Mouse (Mus musculus) c-Kit-positive CD71-positive TER-119-positive erythroid progenitor cells, embryonic 14.5 days (primary cell): Measurements from ENCODE around the gene Unc13a.
A peak's percentile ranks its signal among the peaks of the same experiment; 100 is the strongest.

Experiments
- DNase-seq: peaks from one replicate; pipeline ENCODE4 v3.0.0-alpha.2; 2013; ENCODE audit warnings: low spot score

Gene Unc13a

DNA sequence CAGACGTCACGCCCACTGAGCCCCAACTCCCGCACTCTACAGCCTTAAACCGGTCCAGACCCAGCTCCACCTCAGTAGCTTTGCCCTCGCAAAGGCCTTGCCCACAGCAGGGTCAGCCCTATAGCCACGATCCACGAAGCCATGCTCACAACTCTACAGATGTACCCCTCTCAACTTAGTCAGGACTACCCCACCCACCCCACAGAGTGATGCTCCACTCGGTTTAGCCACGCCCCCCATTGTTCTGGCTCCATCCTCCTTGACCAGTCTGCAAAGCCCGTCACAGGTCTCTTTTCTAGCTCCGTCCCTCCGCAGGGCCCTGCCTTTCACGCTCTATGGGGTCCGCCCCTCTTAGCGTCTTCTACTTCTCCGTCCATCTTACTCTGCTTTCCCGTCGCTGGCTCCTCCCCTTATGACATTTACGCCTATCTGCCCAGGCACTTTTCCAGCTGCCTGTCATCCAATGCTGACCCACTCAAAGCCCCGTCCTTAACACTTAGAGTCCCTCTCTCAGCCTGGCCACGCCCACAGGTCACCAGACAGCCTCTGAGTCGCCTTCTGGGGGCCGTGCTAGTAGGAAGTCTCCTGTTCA is 14.7 kb upstream of the Unc13a start:
- DNase-seq = no peak

GRCm38 (mm10) chr8:71685573-71685972 is 14.0 kb upstream of the Unc13a start:
- no peak for DNase-seq

- no peak for DNase-seq
Observed at GRCm38 (mm10) chr8:71684701-71685100, 13.1 kb upstream of the Unc13a start.

DNA sequence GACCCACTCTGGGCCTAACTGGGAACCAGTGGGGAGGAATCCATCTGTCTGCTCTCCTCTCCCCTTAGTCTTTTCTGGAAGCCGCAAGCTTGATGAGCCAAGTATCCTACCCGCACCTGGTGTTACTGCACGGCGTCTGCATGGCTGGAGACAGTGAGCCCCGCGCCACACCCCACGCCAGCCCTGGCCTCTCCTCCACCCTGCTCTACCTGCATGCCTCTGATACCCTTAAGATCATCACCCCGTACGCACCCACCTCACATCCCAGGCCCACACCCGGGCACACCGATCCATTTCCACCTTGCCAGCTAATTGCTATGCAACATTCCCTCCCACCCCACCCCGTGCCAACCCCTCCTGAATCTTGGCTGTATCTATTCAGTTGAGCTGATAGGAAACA is 11.3 kb upstream of the Unc13a start:
- no peak for DNase-seq

- DNase-seq = no peak
Observed at GRCm38 (mm10) chr8:71681369-71681915, 9.9 kb upstream of the Unc13a start.

DNA sequence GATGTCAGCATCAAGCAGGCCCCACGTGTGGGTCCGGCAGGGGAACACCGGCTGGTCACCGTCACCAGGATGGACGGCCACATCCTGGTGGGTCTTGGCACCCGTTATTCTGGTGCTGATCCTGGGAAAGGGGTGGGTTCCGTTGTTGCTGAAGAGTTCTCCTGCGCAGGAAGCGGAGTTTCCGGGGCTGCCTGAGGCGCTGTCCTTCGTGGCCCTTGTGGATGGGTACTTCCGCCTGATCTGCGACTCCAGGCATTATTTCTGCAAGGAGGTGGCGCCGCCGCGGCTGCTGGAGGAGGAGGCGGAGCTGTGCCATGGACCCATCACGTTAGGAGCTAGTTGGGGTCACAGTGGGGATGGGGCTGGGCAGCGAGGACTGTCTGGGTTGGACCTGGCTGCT is 8.9 kb upstream of the Unc13a start:
- no peak for DNase-seq

DNA sequence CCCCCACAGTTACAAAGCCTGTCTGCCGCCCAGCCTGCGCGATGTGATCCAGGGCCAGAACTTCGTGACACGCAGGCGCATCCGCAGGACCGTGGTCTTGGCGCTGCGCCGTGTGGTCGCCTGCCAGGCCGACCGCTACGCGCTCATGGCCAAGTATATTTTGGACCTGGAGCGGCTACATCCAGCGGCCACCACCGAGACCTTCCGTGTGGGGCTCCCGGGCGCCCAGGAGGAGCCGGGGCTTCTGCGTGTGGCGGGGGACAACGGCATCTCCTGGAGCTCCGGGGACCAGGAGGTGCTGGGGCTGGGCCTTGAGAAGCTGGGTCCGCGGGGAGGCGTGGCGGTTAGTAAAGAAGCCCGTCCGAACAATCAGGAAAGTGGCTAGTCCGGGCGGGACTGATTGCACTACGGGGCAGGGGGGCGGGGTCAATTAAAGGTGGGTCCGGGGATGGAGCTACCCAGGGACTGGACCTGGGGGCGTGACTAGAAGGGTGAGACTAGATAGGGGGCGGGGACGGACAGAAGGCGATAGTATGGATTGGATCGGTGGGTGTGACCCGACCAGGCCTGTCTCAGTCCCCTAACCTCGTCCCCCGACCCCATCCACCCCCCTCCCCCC is 8.1 kb upstream of the Unc13a start:
- no peak for DNase-seq

GRCm38 (mm10) chr8:71679116-71679515 is 7.6 kb upstream of the Unc13a start:
- no peak for DNase-seq

- no peak for DNase-seq
Observed at GRCm38 (mm10) chr8:71678216-71678615, 6.7 kb upstream of the Unc13a start.

DNA sequence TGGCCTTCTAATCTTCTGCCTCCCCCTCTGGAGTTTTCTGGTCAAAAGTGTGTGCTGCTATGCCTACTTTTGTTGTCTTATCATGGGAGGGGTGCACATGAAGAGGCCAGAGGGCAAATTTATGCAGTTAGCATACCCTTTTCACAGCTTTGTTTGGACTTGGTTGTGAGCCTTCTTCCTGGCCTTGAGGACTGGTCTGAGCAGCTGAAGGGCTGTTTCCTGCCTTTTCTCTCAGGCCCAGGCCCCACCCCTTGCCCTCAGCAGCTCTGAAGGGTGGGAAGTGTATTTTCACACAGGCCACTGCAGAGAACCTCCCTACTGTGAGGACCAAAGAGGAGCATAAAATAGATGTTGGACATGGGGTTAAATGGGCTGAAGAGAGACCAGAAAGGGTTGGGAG is 6.0 kb upstream of the Unc13a start:
- DNase-seq = no peak

DNA sequence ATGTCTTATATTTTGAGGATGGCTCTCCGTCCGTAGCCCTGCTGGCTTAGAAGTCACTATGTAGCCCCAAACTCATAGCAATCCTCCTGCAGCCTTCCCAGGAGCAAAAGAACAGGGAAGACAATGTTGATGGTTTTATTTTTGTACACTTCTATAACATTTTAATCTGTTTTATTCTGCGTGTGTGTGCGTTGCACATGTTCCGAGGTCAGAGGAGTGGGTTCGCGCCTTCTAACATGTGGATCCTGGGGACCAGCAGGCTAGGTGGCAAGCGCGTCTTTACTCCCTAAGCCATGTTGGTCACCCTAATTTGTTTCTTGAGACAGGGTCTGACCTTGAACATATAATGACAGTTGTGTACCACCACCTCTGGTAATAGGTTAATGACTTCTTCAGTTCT is 5.2 kb upstream of the Unc13a start:
- no peak for DNase-seq

DNA sequence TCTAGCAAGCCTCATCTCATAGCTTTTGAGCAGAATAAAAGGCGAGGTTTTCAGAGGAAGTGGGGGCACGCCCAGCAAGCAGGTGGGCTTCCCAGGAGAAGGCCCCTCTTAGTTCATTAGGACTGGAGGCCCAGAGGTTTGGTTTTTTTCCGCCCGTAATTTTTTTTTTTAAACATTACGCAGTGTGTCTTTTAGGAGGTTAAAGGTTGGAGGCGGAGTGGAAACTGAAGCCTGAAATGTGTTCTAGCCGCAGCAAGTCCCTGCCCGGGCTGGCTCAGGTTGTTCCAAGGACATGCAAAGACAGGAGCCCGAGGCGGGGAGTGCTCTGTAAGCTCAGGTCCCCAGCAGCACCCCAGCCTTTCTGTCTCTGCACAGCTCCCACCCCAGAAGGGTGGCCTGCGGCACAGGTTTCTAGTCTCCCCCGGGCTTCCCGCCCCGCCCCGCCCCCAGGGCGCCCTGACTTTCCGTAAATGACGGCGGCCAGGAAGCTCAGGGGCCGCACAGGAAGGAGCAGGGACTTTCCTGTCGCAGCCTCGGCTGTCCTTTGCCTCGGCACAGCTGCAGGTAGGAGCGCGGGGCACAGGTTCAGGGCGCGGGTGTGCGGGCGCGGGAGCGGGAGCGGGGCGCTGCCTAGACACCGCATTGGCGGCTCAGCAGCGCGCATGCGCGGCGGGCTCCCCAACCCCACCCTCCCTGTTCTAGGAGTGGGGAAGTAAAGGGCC is 4.6 kb upstream of the Unc13a start, which contains the start of gene Jak3:
Gene Jak3, plus strand, starts transcription at position 277 of the 722 bp plus-strand sequence.
- peak; percentile 66 for DNase-seq

DNA sequence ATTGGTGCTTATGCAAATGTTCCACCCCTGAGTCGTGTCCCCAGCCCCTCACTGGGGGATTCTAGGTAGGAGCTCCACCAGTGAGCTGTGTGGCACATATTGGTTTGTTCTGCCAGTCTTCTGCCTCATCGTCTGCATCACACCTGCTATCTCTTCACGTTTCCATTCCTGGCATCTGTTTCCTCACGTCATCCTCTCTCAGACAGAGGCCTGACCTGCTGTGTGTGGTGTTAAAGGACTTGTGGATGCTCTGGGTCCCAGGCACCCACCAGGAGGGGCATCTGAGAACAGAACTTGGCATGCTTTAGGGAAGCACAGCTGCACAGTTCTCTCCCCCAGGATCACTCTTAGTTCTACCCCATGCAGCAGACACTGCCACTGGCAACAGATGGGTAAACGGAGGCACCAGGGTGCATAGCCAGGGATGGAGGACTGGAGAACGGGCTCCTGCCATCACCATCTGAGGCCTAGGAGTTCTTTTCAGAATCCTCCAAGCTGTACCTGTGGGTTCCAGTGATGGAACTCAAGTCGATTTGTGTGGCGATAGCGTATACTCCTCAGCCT is 4.0 kb upstream of the Unc13a start:
- DNase-seq = no peak

GRCm38 (mm10) chr8:71674071-71674470 is 2.5 kb upstream of the Unc13a start:
- no peak for DNase-seq

DNA sequence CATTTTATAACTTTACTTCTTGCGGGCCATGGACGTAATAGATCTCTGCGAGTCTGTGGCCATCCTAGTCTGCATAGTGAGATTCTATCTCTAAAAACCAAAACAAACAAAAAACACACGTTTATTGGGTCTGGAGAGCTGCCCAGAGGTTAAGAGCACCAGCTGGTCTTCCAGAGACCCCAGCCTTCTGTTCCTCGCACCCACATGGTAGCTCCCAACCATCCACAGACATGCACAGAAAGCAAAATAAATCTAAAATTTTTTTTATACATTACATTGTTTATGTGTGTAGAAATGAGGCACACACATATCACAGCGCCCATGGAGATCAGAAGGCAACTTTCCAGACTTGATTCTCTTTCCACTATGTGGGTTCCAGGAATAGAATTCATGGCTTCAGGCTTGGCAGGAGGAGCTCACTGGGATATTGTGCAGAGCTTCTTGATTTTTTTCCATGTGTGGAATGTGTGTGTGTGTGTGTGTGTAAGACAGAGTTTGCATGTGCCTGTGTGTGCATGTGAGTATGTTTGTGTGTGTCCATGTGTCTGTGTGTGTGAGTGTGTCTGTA is 695 bp upstream of the Unc13a start:
- DNase-seq = no peak

DNA sequence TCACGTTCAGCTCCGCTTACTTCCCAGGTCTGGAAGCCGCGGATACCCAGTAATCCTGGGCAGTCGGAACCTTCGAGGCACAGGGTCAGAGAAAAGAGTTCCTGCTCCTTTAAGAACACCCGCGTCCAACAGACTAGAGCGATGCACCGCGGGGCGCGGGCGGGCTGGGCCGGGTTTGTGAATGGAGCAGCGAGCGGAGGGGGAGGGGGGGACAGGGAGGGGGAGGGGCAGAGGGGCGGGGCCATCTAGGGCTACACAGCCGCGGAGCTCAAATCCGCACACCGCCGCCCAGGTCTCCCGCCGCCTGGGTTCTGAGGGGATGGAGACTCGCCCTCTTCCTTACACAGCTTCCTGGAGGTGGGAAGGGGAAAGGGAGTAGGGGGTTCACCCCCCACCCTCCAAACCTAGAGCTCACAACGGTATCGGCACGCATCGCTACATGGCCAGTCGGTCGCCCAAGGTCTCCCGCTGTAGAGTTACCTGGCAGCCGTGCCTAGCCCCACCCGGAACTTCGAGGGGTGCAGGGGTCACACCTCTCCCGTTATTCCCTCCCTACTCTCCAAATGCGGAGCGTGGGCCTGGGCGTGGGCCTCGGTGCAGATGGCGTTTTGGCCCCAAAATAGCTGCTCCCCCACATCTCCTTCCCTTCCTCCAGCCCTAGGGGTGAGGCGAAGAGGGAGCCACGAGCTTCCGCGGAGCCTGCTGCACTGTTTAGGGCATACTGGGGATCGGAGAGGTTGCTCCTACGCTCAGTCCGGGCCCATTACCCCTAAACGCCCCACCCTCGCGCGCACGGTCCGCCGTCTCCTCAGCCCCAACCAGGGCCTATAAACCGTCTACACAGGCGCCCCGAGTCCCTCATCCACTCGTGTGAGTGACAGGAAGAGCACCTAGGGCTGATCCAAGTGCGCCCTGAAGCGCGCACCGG is 672 bp downstream of the Unc13a start:
- no peak for DNase-seq

DNA sequence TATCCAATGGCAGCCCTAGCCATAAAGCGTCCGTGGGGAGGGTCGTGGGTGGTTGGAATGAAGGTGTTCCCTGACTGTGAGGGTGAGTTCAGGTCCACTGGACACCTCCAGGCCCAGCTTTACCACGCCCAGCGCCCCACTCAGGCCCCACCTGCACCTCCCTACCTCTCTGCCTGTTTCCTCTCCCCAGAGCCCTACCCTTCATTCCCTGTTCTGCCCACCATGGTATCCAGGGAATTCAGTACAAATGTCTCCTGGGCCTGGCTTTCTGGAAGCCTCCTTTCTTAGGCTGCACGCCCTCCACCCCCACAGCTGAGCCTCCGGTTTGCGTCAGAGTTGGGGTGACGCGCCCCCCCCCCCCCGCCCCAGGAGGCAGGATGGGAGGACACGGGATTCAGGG is 1.4 kb downstream of the Unc13a start:
- no peak for DNase-seq

DNA sequence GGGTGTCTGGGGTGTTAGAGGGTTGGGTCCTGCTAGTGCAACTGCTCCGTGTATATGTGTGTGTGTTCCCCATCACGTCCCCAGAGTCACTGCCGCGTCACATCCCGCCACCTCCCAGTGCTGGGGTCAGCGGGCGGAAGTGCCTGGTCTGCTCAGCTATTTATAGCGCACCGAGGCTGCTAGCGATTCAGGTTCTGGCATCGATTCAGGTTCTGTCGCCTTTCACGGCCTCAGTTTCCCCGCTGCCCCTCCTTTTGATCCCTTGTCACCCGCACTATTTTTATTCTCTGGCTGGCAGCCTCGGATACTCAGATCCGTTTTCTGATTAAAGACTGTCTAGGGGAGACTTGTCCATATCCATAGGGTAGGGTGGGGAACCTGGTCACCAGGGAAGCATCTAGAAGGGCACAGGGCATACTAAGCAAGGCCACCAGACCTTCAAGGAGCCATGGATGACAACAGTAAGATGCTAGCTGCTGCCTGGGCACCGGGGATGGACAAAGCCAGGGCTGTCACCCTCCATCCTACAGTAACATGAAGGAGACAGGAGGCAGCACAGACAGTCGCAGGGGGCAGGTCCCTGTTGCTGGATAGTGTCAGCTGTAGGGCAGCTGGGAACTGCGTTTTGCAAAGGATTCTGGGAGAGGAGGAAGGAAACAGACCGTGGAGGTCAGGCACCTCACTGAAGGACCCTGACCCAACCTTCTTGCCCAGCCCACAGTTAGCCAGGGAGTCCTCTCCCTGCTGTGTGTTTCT is 3.2 kb downstream of the Unc13a start:
- DNase-seq = no peak

GRCm38 (mm10) chr8:71667256-71667655 is 4.3 kb downstream of the Unc13a start:
- DNase-seq = no peak

GRCm38 (mm10) chr8:71666855-71667254 is 4.7 kb downstream of the Unc13a start:
- no peak for DNase-seq
